Mouse (Mus musculus) hindbrain, embryonic 16.5 days (tissue): ENCODE measurements at regions not wholly inside any gene's neighbourhood (a gene's known extent, or its start where the extent isn't known, plus 50 kb on each side); places are given as distances from the start of the nearest gene placed in this dataset.

Experiments
- ATAC-seq: fragments of 200-750 bp; cut with Nextera tagmentation; 2 replicates; pipeline ENCODE4 v1.8.0; 2017; ENCODE audit warnings: moderate TSS enrichment, moderate library complexity
- H3K27ac ChIP-seq: fragments of 300-500 bp; sonication (generic); 2 replicates; pipeline ENCODE4 v1.5.1; 2014; ENCODE audit warnings: low read depth, mild to moderate bottlenecking, control low read depth, low read length, moderate library complexity
- H3K27me3 ChIP-seq: fragments of 300-500 bp; sonication (generic); replicated peaks from 2 replicates; pipeline ENCODE4 v1.6.1; 2014; ENCODE audit warnings: low read length; ENCODE audit not compliant: control insufficient read depth, insufficient read depth
- H3K36me3 ChIP-seq: fragments of 300-500 bp; sonication (generic); 2 replicates; pipeline ENCODE4 v1.6.1; 2014; ENCODE audit warnings: mild to moderate bottlenecking, low read length, moderate library complexity, mixed read lengths; ENCODE audit not compliant: control insufficient read depth, insufficient read depth
- H3K4me1 ChIP-seq: fragments of 300-500 bp; sonication (generic); 2 replicates; pipeline ENCODE4 v1.6.1; 2014; ENCODE audit warnings: low read depth, low read length; ENCODE audit not compliant: control insufficient read depth, insufficient read depth
- H3K4me2 ChIP-seq: fragments of 300-500 bp; sonication (generic); 2 replicates; pipeline ENCODE4 v1.6.1; 2014; ENCODE audit warnings: mild to moderate bottlenecking, low read length, control low read depth, moderate library complexity
- H3K4me3 ChIP-seq: fragments of 300-500 bp; sonication (generic); 2 replicates; pipeline ENCODE4 v1.5.1; 2014; ENCODE audit warnings: mild to moderate bottlenecking, low read length, control low read depth, moderate library complexity
- H3K9ac ChIP-seq: fragments of 300-500 bp; sonication (generic); 2 replicates; pipeline ENCODE4 v1.6.1; 2014; ENCODE audit warnings: low read depth, mild to moderate bottlenecking, control low read depth, low read length, moderate library complexity
- H3K9me3 ChIP-seq: fragments of 300-500 bp; sonication (generic); 2 replicates; pipeline ENCODE4 v1.6.1; 2014; ENCODE audit warnings: mild to moderate bottlenecking, low read length, moderate library complexity; ENCODE audit not compliant: control insufficient read depth
- WGBS: fragments of 180-500 bp; shearing (Covaris S2); extraction: QIAGEN DNeasy Blood & Tissue Kit; methylation state at CpG from one replicate; pipeline ENCODE4 v1.1.7; 2014; 5-methylcytosine and 5-hydroxymethylcytosine counted together

DNA sequence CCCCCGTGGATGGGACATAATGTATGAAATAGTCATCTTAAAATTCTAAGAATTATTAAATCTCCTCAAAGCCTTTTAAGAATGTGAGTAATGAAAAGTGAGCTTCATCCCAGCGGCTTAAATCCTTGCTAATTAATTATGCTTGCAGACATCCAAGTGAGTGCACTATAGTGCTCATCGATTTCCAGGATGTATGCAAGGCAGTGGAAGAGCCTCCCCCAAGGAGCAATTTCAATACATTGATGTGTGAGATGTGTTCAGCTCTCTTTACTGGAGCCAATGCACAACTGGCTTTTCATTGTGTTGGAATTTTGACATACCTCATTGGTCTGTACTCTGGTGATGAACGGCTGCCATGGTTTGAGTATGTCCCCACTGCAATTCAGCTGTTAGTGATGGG is 231.6 kb downstream of the Med10 start:
- Histone ChIP-seq H3K4me3 (no peak overlapping the region), H3K4me1 (no peaks in the 10 kb centered on the region), H3K4me2 (no peak overlapping the region), H3K9me3 (no peaks in the 10 kb centered on the region), H3K27ac (no peak overlapping the region), H3K9ac (no peak overlapping the region), H3K27me3 (no peaks in the 10 kb centered on the region), H3K36me3 (no peaks in the 10 kb centered on the region)
- ATAC-seq, result no peak
- WGBS, result 53% methylated on average over 4 of the region's 4 CpGs

DNA sequence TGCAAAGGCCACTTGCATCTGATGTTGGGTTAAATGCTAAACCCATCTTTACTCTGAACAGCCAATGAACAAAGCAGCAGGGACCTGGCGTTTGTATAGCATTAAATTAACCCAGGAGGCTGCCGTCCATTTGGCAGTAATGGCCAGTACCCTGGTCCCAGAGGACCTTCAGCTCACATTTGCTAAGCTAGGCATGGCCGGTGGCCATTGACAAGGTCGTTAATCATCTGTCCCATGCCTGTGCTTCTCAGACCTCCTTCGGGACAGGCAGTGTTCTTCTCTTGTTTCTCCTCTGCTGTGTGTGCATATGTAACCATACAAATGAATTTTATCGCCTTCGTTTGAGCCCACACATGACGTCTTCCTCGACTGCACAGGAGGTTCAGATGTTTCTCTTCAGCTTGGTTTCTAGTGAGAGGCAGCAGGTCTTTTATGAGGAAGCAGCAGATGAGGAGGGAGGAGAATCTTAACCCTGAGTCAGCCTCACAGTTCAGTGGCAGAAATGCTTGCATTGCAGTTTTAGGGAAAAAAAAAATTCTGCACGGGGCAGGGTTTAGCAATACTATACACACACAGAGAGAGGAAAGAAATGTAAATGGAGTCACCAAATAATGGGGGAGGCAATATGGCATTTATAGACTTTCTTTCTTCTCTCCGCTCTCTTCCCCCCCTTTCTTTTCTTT is 235.9 kb downstream of the Med10 start:
- no peak overlapping the region for H3K9ac ChIP-seq
- no peaks in the 10 kb centered on the region for H3K9me3 ChIP-seq
- WGBS, result 37% methylated on average over 11 of the region's 11 CpGs
- ATAC-seq, result peak; percentile 78; the same call in 1 of the 2 replicates
- no peaks in the 10 kb centered on the region for H3K27me3 ChIP-seq
- H3K4me2 ChIP-seq, result no peak overlapping the region
- H3K36me3 ChIP-seq, result no peaks in the 10 kb centered on the region
- H3K4me3 ChIP-seq, result no peak overlapping the region
- H3K27ac ChIP-seq, result no peak overlapping the region
- no peaks in the 10 kb centered on the region for H3K4me1 ChIP-seq

DNA sequence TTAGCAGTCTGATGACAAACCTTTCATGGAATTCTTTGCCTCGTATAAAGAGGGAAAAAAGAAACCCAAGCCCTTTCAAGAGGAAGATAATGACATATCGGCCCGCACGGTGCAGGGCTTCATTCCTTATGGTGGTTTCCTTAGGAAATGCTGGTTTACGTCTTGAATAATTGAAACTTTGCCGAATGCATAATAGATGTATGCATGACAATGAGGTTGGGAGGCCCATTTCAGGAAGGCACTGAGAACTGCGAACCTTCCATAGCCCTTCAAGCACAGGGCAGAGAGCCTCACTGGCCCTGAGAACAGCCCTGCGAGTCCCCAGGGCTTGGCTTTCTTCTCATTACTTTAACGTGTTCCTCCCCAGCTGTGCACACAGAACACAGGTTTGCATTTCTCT is 255.7 kb downstream of the Med10 start:
- ATAC-seq, result peak; percentile 24; the same call in 1 of the 2 replicates
- Histone ChIP-seq H3K27me3 (no peaks in the 10 kb centered on the region), H3K27ac (no peak overlapping the region), H3K9ac (no peak overlapping the region), H3K4me2 (no peak overlapping the region), H3K4me1 (no peaks in the 10 kb centered on the region), H3K4me3 (no peak overlapping the region), H3K36me3 (no peaks in the 10 kb centered on the region), H3K9me3 (no peaks in the 10 kb centered on the region)
- 31% methylated on average over 9 of the region's 9 CpGs for WGBS

DNA sequence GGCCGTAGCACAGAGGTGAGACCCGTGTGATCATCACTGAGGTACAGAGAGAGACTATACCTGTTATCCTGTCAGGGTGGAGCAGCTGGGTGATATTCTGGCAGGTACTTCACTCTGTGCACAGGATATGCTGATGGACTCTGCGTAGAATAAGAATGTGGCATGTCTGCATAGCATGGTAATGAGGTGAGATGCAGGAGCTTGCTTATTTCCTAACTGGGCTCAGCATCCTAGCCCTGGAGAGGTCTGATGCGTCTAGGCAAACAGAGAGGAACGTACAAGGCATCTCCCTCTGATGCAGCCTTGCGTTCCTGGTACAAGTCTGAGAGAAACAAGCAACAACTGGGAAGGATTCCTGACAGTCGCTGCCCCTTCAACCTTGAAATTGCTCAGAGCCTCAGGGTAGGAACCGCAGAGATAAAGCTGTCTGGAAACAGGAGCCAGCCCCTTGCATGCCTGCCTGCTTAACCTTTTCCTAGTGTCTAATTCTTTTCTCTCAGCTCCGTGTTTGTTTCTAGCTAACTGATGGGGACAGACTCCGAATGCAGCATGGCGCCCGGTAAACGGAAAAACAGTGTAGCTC is 259.3 kb downstream of the Med10 start:
- H3K9me3 ChIP-seq, result no peaks in the 10 kb centered on the region
- 65% methylated on average over 13 of the region's 13 CpGs for WGBS
- H3K4me1 ChIP-seq, result no peaks in the 10 kb centered on the region
- peak; percentile 46; the same call in 1 of the 2 replicates for ATAC-seq
- H3K9ac ChIP-seq, result no peak overlapping the region
- H3K4me3 ChIP-seq, result no peak overlapping the region
- no peak overlapping the region for H3K4me2 ChIP-seq
- no peaks in the 10 kb centered on the region for H3K36me3 ChIP-seq
- H3K27me3 ChIP-seq, result no peaks in the 10 kb centered on the region
- H3K27ac ChIP-seq, result no peak overlapping the region

DNA sequence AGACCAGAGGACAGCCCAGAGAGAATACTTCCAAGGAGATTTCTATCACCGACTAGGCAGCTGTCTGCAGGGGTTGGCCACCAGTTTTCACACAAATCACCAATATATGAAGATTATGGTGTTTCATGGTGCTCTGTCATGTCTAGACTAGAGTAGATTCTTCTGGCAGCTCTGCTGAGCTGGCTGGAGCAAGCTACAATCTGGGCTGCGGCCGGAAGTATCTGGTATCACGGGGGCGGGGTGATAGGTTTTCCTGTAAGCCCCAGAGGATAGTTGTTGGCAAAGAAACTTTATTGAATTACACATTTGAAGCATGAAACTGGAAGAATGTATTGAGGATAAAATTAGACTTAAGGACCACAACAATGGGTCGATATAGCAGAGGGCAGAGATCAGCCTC is 271.5 kb downstream of the Med10 start:
- 93% methylated on average over 6 of the region's 6 CpGs for WGBS
- H3K9me3 ChIP-seq, result no peaks in the 10 kb centered on the region
- no peak overlapping the region for H3K27ac ChIP-seq
- no peaks in the 10 kb centered on the region for H3K27me3 ChIP-seq
- no peak overlapping the region for H3K4me2 ChIP-seq
- ATAC-seq, result no peak
- H3K36me3 ChIP-seq, result no peaks in the 10 kb centered on the region
- H3K9ac ChIP-seq, result no peak overlapping the region
- H3K4me3 ChIP-seq, result no peak overlapping the region
- no peaks in the 10 kb centered on the region for H3K4me1 ChIP-seq

DNA sequence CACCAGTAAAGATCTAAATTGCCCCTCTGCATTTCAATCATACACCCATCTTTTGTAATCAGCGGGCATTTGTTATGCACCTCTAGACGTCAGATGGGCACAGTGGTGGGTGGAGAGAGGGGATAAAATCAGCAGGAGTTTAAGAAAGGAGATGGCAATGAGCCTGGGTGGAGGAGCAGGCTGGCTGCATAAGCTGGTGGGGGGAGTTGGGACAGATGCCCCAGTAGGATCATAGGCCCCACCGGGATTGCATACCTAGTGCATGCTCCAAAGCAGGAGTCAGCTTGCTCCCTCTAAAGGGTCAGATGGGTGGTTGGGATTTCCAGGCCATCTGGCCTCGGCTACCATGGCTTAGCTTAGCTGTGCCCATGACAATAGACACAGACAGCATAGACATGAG is 273.2 kb downstream of the Med10 start:
- ATAC-seq, result peak; percentile 14; the same call in 1 of the 2 replicates
- H3K9me3 ChIP-seq, result no peaks in the 10 kb centered on the region
- no peaks in the 10 kb centered on the region for H3K4me1 ChIP-seq
- no peak overlapping the region for H3K9ac ChIP-seq
- no peaks in the 10 kb centered on the region for H3K36me3 ChIP-seq
- no peak overlapping the region for H3K27ac ChIP-seq
- H3K27me3 ChIP-seq, result no peaks in the 10 kb centered on the region
- H3K4me2 ChIP-seq, result no peak overlapping the region
- 57% methylated on average over 4 of the region's 4 CpGs for WGBS
- H3K4me3 ChIP-seq, result no peak overlapping the region

DNA sequence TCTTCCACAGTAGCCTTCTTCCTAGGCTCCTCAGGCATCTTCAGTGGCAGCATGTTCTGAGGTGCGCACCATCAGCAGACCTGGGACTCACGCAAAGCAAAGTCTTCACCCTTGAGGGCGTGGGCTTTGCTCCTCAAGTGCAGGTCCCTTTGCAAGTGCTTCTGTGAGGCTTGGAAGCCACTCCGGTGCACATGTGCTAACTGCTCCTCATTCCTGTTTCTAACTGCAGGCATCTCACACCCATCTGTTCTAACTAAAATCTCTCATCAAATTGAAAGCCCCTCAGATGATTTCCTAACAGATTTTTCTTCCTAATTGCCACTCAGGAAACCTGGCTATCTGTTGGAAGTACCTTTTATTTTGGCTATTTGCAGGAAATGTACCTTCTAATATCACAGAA is 278.9 kb downstream of the Med10 start:
- Histone ChIP-seq H3K9me3 (no peaks in the 10 kb centered on the region), H3K4me2 (no peak overlapping the region), H3K36me3 (no peaks in the 10 kb centered on the region), H3K4me3 (no peak overlapping the region), H3K9ac (no peak overlapping the region), H3K27ac (no peak overlapping the region; the same call in 1 of the 2 replicates), H3K4me1 (no peaks in the 10 kb centered on the region), H3K27me3 (no peaks in the 10 kb centered on the region)
- 86% methylated on average over 4 of the region's 4 CpGs for WGBS
- ATAC-seq, result no peak

DNA sequence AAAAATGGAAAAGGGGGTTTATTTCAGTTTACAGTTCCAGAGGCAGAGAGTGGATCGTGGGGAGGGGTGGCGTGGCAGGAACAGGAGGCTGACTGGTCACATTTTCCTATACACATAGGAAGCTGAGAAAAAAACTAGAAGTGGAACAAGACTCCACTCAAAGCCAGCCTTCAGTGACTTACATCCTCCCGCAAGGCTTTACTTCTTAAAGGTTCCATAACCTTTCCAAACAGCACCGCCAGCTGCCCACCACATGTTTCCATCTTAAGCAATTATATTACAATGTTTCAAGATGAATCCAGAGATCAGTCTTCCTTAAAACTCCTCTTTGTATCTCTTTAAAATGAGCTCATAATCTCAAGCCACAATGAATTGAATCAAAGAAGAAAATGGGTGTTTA is 290.7 kb downstream of the Med10 start:
- 85% methylated on average over 4 of the region's 4 CpGs for WGBS
- Histone ChIP-seq H3K9me3 (no peaks in the 10 kb centered on the region), H3K27ac (no peak overlapping the region), H3K27me3 (no peaks in the 10 kb centered on the region), H3K4me2 (no peak overlapping the region), H3K4me1 (no peaks in the 10 kb centered on the region), H3K4me3 (no peak overlapping the region), H3K9ac (no peak overlapping the region), H3K36me3 (no peaks in the 10 kb centered on the region)
- no peak for ATAC-seq

DNA sequence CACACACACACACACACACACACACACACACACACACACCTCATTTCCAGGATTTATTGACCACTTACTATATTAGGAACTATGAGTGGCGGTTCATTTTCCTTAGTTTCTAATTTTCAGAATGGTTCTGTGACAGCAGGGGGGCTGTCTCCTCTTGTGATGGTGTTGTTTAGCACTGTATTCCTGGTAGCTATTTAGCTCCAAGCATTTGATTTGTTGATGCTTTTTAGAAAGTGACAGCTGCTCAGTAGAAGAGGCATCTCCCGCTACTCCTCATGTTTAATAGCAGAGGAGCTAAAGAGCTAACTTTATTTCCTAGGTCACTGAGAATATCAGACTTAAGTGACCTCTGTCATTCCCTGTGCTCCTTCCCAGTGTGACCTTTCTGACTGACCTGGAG is 291.8 kb downstream of the Med10 start:
- Histone ChIP-seq H3K27ac (no peak overlapping the region), H3K9ac (no peak overlapping the region), H3K36me3 (no peaks in the 10 kb centered on the region), H3K4me3 (no peak overlapping the region), H3K4me2 (no peak overlapping the region), H3K9me3 (no peaks in the 10 kb centered on the region), H3K27me3 (no peaks in the 10 kb centered on the region), H3K4me1 (no peaks in the 10 kb centered on the region)
- 29% methylated on average over 2 of the region's 2 CpGs for WGBS
- ATAC-seq, result no peak
